Mouse (Mus musculus) mouse embryonic stem cell (cell line): ENCODE data around the gene Gimap5.

Experiments
- in situ Hi-C, 2 experiments: fragments of 300-500 bp; cut with MboI; formaldehyde crosslinking; loops; 1 replicate in 1 of 2; 3 replicates in 1 of 2; pipeline ENCODE4 v1.14.3; 2019 to 2020; ENCODE audit warnings: low sequenced_read_pairs in 2 of 2, low pct_unique_long_range_greater_than_20kb in 1 of 2, mixed read lengths in 1 of 2; ENCODE audit not compliant: unreplicated experiment in 1 of 2

Gimap5 gene

DNA sequence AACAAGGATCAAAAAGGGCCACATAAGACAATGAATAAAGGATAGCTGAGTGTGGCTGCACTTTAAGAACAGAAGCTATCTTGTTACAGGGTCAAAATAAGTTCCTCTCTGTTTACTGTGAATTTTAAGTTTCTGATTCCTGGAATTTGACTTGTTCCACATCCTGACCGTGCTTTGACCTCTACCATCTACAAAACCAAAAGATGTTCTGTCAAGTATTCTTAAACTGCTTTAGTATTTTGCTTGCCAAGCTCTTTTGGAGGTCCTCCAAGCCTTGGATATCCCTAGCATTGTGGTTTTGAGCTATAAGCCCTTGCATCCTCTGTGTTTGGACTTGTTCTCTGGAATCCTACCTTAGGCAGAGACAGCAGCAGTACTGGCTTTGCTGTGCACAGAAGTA lies 39.2 kb downstream of the Gimap5 start:
- in situ Hi-C loops, result no loop called here

DNA sequence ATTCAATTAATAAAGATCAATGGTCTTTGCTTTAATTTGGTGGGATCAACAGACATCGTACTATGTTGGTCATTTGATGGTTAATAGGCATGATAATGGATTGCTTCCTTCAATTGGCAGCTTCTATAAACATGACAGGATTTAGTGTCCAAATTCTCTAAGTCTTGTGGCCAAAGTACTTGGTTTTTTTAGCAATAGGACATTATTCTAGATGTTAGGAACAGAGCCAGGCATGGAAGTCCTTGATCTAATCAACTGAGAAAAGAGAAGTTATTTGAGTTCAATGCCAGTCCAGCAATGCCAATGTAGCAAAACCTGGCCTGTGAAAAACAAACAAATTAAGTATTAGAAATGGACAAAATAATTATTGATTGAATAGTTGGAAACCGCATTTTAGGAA lies 39.6 kb downstream of the Gimap5 start:
- in situ Hi-C loops, result no loop called here

- in situ Hi-C loops, result no loop called here
Measured at GRCm38 (mm10) chr6:48787867-48788266, 41.9 kb downstream of the Gimap5 start.

DNA sequence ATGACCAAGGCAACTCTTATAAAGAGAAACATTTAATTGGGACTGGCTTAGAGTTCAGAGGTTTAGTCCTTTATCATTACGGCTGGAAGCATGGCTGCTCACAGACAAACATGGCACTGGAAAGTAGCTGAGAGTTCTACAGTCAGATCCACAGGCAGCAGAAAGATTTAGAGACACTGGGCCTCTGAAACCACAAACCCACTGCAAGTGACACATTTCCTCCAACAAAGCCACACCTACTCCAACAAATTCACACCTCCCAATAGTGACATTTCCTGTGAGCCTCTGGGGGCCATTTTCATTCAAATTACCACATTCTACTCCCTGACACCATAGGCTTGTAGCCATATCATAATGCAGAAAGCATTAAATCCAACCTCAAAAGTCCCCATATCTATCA lies 55.9 kb downstream of the Gimap5 start:
- in situ Hi-C loops, result no loop called here

DNA sequence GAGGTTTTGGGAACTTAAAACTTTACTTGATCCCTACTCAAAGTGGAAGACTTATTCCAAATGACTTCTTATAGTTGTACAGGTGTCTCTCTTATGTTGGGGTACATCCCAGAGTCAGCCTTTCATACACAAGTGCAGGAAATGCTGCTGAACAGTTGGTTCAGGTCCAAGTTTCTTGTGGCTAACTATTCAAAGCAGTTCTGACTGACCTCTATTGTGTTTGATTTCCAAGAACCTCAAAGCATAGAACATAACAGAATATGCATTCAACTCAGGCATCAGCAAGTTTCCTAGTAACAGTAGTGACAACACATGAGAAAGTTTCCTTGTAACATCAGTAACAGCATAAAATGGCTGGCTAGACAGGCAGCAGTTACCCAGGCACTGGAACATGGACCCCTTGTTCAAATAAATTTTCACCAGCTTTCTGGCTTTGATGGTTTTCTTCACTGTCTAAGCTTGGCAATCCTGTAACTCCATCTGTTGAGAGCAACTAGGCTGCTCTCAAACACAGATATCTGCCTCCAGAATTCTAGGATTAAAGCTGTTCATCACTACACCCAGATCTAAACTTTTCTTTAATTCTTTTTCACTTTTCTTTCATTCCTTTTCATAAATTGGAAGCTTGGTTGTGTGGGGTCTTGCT lies 57.5 kb downstream of the Gimap5 start:
- in situ Hi-C loops, result no loop called here
